Mouse (Mus musculus) forelimb bud, embryonic 11.5 days (tissue): Measurements from ENCODE around the gene R3hcc1l.

Source experiments
- DNase-seq: peaks from one replicate; pipeline ENCODE4 v3.0.0-alpha.2; 2012; ENCODE audit warnings: low read depth, low spot score

R3hcc1l gene

GRCm38 (mm10) chr19:42540649-42541048, 22.1 kb downstream of the R3hcc1l start:
- DNase-seq: no peak

GRCm38 (mm10) chr19:42558701-42559100, 40.1 kb downstream of the R3hcc1l start:
- DNase-seq: no peak

DNA sequence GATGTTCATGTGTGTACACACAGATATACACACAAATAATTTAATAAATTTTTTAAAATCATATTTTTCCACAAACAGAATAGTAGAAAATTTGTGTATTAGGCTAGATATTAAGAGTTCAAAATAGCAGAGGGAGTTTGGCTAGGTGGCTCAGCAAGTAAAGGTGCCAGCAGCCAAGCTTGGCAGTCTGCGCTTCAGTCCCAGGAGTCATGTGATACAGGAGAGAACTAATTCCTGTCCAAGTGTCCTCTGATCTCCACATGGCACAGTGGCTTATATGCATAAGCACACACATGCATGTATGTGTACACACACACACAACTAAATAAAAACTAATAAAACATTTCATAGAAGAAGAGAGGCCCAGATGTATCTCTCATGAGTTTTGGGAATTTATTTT, 43.4 kb downstream of the R3hcc1l start:
- no peak for DNase-seq

DNA sequence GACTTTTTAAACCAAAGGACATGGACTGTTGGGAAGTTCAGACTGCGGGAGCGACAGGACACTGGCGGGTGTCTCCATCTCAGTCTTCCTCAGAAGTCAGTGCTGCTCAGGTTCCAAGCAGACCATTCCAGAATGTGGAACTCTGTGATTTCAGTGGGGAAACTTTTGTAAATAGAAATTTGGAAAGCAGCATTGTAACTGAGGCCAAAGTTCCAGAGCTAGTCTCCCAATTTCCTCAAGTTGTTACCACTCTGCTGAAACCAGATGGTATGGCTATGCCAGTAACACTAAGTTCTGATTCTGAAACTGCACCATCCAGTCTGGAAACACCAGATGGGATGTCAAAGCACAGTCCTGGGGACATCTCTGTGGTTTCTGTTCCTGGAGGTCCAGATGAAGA, 44.4 kb downstream of the R3hcc1l start:
- no peak for DNase-seq

DNA sequence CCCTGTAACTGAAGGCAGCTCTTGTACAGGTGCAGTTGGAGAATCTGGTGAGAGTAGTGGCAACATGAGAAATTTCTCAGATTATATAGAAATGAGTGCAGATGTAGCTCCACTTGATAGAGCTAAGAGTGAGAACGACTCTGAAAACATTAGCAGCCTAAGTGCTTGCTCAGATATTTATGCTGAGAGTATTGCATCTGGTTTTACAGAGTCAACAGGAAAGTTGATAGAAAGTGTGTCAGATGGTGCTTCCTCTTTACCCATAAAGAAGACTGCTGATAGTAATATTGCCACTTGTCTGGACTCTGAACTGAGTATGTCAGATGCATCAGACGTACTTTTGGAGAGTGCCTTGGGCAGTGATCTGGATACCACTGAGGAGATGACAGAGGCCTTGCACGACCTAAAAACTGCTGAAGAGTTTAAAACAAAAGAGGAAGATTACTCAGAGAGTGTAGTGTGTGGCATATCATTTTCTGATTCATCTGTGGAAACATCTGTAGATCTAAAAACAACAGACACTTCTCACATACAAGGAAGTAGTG, 45.2 kb downstream of the R3hcc1l start:
- DNase-seq: no peak

- no peak for DNase-seq
Observed at GRCm38 (mm10) chr19:42566283-42567019, 47.9 kb downstream of the R3hcc1l start.

GRCm38 (mm10) chr19:42567020-42567419, 48.5 kb downstream of the R3hcc1l start:
- no peak for DNase-seq

GRCm38 (mm10) chr19:42569076-42569475, 50.5 kb downstream of the R3hcc1l start:
- no peak for DNase-seq

DNA sequence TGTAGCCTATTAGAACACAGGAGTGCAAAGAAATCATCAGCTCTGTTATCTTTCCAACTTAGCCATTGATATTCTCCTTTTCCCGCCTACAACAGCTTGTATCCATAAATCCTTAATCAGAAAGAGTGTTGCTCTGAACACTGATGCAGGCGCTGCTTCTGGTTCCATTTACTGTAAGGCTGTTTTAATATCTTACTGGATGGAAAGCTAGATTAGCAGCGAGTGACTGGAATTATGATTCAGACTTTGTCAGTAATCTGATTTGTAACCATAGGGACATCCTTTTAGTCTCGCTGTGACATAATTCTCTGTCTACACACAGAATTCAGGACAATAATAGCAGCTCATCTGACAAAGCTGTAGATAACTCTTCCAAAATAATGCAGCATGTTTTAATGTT, 52.7 kb downstream of the R3hcc1l start:
- DNase-seq: no peak

- DNase-seq: no peak
Observed at GRCm38 (mm10) chr19:42575317-42575716, 56.8 kb downstream of the R3hcc1l start.

- DNase-seq: no peak
Observed at GRCm38 (mm10) chr19:42576856-42577255, 58.3 kb downstream of the R3hcc1l start.

DNA sequence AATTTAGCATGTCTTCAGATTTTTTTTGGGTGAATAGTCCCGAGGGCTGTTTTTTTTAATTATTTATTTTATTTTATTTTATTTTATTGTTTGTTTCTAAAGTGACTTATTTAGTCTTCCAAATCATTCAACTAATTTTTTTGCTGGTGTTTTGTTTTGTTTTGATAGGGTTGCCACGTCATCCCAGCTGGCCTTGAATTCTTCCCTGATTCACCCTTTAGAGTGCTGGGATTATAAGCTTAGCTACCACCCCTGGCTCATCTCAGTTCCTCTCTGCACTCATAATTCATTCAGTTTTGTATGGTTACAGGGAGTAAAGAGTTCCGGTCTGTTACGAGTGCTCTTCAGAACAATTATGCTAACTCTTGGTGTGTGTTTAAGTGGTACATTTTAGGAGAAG, 60.1 kb downstream of the R3hcc1l start:
- no peak for DNase-seq

DNA sequence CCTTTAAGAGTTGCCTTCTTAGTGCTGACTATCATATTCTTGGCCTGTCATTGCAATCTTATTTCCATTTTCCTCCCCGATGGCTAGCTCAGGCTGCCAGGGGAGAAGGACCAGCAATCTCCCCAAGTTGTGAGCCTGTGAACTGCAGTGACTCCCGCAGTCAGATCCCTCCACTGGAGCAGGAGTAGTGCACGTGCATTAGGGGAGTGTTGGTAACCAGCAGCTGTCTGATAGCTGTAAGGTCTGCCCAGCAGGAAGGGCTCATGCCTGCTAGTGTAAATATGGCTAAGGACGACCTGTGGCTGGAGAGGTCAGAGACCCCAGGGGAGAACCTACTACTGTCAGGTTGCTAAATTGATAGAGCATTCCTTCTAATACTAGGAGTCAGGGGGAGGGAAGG, 62.1 kb downstream of the R3hcc1l start:
- DNase-seq: no peak

DNA sequence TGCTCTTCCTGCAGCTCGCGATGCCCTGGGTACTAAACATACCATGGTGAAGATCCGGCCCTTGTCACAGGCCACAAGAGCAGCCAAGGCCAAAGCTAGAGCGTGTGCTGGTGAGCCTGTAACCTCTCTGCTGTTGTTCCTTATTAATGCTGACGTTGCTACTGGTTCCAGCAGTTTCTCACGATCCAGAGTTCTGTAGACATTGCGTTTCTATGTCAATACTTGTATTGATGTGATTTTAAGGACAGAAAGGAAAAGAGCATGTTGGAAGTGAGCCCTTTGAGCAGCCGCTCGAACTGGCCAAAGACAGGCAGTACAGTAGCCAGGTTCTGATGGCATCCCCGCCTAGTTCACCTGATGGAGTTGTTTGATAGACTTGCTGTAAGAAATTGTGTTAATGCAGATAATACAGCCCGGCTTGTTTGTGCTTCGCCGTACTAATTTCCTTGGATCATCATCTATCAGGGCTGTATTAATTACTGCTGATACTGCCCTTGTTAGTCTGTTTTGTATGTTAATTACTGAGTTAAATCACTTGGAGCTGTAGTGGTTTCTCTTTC, 64.3 kb downstream of the R3hcc1l start:
- no peak for DNase-seq

GRCm38 (mm10) chr19:42583677-42584076, 65.1 kb downstream of the R3hcc1l start:
- DNase-seq: no peak

DNA sequence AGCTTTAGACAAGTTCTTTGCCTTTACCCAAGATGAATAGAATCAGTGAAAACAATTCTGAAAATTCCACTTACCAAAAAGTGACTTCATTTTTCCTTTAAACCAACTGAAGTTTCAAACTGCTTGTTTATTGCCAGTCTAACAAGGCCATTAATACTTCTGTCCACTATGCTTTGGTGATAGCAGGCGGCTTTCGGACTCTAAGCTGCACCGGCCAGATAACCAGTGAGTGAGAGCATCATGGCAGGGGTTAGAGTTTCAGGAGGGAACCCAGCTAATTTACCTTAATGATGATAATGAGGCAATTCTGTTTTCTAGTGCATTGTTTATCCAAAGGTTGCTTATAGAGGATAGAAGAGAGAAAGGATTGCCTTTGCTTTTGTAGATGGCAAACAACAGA, 65.6 kb downstream of the R3hcc1l start:
- no peak for DNase-seq

DNA sequence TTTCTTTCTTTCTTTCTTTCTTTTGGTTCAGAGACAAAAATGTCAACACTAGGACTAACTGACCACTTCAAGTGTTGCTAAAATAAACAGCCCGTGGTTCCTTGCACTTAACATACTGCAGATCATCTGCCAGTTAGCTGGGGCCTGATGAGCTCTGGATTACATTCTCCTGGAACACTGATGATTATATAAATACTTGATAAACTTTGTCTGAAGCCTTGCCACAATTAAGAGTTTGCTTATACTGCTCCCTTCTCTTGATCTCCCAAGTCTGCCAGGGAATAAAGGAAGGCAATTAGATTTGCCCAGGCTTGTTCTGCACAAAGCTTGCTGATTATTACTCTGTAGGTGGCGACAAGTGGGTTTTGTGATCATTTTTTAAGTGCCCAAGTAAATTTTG, 69.1 kb downstream of the R3hcc1l start:
- no peak for DNase-seq

DNA sequence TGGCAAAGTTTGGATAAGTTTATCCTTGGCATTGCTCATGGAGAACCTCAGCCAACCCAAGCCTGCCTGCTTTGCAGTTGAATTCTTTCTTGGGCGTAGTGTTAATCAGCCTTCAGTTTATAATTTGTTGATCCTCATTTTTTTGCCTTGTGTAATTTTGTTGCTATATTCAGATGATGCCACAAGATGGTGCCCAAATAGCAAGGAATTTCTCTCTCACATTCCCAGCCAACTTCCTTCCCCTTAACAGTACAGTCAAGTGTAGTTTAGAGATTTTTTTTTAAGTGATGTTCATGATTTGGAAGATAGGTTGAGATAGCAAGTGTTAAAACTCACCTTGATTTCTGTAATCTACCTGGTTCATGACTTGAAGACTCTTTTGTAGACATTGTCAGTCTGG, 70.7 kb downstream of the R3hcc1l start:
- no peak for DNase-seq

- DNase-seq: no peak
Observed at GRCm38 (mm10) chr19:42591534-42591933, 73.0 kb downstream of the R3hcc1l start.

GRCm38 (mm10) chr19:42593456-42593855, 74.9 kb downstream of the R3hcc1l start:
- DNase-seq: no peak

GRCm38 (mm10) chr19:42595066-42595465, 76.5 kb downstream of the R3hcc1l start:
- no peak for DNase-seq

DNA sequence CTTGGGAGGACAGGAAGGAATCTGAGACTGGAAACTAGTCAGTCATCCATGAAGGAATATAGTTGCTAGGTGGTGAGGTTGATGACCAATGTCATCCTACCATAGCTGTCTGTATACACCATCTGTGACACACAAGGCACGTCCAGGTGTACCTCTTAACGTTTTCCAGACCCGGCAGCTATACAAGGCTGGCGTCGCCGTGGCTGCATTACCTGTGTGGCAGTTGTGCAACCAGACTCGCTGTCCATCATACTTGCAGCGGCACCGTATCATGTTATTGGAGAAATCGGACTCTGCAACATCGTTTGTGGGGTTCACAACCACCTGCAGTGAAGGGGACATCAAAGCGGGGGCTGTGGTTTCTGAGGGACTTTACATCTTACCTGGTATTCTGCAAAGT, 78.7 kb downstream of the R3hcc1l start:
- DNase-seq: no peak

DNA sequence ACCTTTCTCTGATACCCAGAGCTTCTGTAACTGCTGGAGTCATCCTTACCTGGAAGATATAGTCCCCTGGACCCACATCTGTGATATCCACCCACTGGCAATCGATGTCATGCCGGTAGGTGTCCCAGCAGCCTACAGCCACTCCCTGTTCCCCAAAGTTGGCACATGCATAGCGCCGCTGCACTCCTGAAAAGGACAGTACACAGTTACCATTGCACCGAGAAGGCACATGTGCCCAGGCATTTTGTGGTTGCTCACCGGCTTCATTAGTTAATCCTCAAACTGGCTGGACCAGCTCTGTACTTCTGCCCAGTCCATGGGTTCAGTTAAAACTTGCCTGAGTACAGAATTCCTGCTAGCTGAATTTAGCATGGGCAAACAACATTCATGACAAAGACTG, 79.3 kb downstream of the R3hcc1l start:
- no peak for DNase-seq
